Mouse (Mus musculus): ENCODE measurements around the gene Npas3. TPM values are rescaled to one million over a fixed set of nuclear protein-coding genes. Genes with fewer than 3 reads are reported as not detected.

Npas3 gene
- total RNA-seq, 1 experiment from 2014 or later = not detected

- ATAC-seq (replicated peaks; ENCODE audit: low read depth, poor library complexity, severe bottlenecking) = no peak
Observed at GRCm38 (mm10) chr12:53836031-53836790, 587.7 kb downstream of the Npas3 start.

DNA sequence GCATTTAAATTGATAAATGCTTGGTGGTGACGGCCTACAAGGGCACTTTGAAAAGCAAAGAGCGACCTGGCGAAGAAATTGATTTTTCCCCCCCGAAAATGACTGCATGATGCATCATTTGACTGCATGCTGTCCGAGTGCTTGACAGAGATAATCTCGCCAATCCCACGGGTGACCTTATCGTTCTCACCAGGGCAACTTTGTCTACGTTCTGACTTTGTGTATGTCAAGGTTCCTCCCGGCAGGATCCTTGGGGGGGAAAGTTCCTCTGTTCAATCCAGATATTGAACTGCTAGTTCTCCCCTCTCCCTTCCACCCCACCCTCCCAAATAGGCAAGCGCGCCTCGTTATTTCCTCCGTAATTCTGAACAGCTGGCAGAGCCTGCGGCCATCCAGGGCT, 588.9 kb downstream of the Npas3 start:
- ATAC-seq (replicated peaks; ENCODE audit: low read depth, poor library complexity, severe bottlenecking) = no peak

- no peak for ATAC-seq (replicated peaks; ENCODE audit: low read depth, poor library complexity, severe bottlenecking)
Observed at GRCm38 (mm10) chr12:53838541-53838940, 590.1 kb downstream of the Npas3 start.

- 0 out of 2 replicates have a peak, but pooled peaks have one; percentile 45 for ATAC-seq (replicated peaks; ENCODE audit: low read depth, poor library complexity, severe bottlenecking)
Observed at GRCm38 (mm10) chr12:53841928-53842671, 593.6 kb downstream of the Npas3 start.

- no peak for ATAC-seq (replicated peaks; ENCODE audit: low read depth, poor library complexity, severe bottlenecking)
Observed at GRCm38 (mm10) chr12:53843626-53844025, 595.1 kb downstream of the Npas3 start.

GRCm38 (mm10) chr12:53846154-53846665, 597.7 kb downstream of the Npas3 start:
- no peak for ATAC-seq (replicated peaks; ENCODE audit: low read depth, poor library complexity, severe bottlenecking)

GRCm38 (mm10) chr12:53849263-53849662, 600.8 kb downstream of the Npas3 start:
- ATAC-seq (replicated peaks; ENCODE audit: low read depth, poor library complexity, severe bottlenecking) = no peak

GRCm38 (mm10) chr12:53852432-53852831, 604.0 kb downstream of the Npas3 start:
- no peak for ATAC-seq (replicated peaks; ENCODE audit: low read depth, poor library complexity, severe bottlenecking)

- no peak for ATAC-seq (replicated peaks; ENCODE audit: low read depth, poor library complexity, severe bottlenecking)
Observed at GRCm38 (mm10) chr12:53860176-53860575, 611.7 kb downstream of the Npas3 start.

DNA sequence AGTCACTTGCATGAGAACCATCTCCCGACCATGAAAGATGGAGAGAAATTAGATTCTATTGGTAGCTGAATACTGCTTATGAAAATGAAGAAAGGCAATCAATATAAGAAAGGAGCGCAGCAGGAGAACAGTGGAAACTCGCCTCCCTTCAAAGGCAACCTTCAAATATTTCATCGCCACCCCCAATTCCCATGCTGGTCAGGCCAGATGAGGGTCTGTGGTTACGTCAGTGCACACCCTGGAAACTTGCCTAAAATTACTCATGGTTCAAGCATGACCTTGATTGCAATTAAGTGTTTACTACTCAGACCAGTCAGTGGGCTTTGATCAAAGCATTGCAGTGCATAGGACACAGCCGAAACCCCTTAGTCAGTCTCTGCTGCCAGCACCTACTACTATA, 613.8 kb downstream of the Npas3 start:
- ATAC-seq (replicated peaks; ENCODE audit: low read depth, poor library complexity, severe bottlenecking) = no peak

DNA sequence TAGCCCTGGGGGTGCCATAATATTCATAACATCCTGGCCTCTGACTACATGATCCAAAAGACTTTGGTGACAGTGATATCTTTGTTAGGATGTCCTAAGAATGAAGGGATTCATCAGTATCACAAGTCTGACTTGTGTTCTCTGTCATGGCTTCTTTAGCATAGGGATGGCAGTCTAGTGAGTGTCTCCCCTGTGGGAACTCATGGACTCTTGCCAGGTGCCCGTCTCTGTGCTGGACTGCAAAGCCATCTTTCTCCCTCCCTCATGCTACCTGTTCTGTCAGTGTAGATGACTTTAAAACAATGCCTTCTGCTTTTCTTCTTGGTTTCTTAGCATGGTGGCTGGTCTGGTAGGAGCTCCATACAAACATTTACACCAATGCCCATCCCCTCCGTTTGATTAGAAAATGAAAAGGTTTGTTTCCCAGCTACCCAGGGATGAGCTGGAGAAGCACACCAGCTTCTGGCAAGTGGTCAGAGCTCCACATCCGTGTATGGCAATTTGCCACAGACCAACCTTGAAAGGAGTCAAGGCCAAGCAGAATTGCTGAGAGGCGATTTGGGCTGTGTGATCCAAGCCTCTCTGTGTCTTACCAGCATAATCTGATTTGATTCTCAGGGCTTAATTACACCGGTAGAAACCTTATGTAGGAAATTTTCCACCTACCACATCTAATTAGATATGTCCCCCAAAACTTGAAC, 616.1 kb downstream of the Npas3 start:
- no peak for ATAC-seq (replicated peaks; ENCODE audit: low read depth, poor library complexity, severe bottlenecking)

- no peak for ATAC-seq (replicated peaks; ENCODE audit: low read depth, poor library complexity, severe bottlenecking)
Observed at GRCm38 (mm10) chr12:53865691-53866090, 617.2 kb downstream of the Npas3 start.

GRCm38 (mm10) chr12:53869981-53870380, 621.5 kb downstream of the Npas3 start:
- ATAC-seq (replicated peaks; ENCODE audit: low read depth, poor library complexity, severe bottlenecking) = no peak

GRCm38 (mm10) chr12:53875226-53875625, 626.7 kb downstream of the Npas3 start:
- no peak for ATAC-seq (replicated peaks; ENCODE audit: low read depth, poor library complexity, severe bottlenecking)

DNA sequence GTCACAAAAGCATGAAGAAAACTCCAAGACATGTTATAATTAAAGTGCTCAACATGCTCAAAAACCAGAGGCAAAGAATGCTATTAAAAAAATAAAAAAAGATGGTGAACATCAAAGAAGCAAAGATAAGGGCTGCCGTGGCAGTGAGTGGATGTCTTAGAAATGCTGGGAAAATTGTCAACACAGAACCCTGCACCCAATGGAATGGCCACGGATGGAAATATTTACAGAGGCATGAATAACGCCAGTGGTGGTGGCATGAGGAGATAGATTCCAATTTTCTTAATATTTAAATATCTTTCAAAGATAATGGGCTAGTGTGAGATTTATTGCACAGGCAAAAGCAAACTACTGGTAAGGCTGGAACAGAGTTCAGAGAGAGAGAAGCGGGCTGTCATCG, 628.2 kb downstream of the Npas3 start:
- no peak for ATAC-seq (replicated peaks; ENCODE audit: low read depth, poor library complexity, severe bottlenecking)

DNA sequence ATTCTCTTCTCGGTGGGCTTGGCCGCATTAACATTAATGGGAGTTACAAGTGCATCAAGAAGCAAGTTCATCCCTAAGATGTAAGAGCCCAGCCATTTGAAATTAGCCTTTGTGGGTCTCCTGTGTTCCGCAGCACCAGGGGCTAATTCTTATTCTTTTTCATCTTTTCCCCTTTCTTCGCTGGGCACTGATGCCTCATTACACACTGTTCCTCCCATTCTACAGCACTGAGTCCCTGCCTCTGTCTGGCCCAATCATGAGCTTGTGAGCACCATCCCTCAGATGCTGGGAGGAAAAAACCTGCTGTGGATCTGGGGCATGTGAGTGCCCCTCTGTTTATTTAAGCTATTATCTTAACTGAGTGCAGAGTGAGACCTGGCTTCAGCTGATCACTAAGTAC, 633.2 kb downstream of the Npas3 start:
- ATAC-seq (replicated peaks; ENCODE audit: low read depth, poor library complexity, severe bottlenecking) = no peak

- no peak for ATAC-seq (replicated peaks; ENCODE audit: low read depth, poor library complexity, severe bottlenecking)
Observed at GRCm38 (mm10) chr12:53882863-53883262, 634.4 kb downstream of the Npas3 start.

GRCm38 (mm10) chr12:53888624-53889023, 640.1 kb downstream of the Npas3 start:
- no peak for ATAC-seq (replicated peaks; ENCODE audit: low read depth, poor library complexity, severe bottlenecking)

- no peak for ATAC-seq (replicated peaks; ENCODE audit: low read depth, poor library complexity, severe bottlenecking)
Observed at GRCm38 (mm10) chr12:53895909-53896308, 647.4 kb downstream of the Npas3 start.

- ATAC-seq (replicated peaks; ENCODE audit: low read depth, poor library complexity, severe bottlenecking) = no peak
Observed at GRCm38 (mm10) chr12:53908761-53909160, 660.3 kb downstream of the Npas3 start.

GRCm38 (mm10) chr12:53910192-53910591, 661.7 kb downstream of the Npas3 start:
- no peak for ATAC-seq (replicated peaks; ENCODE audit: low read depth, poor library complexity, severe bottlenecking)
